Mouse (Mus musculus) thymus, postnatal 36 days (tissue): ENCODE results near the gene Gm3259.
"Not testable (repeated sequence)": the region's sequence is repeated elsewhere in the genome, so short reads cannot be mapped to it uniquely, and the experiment has no call there.

ENCODE experiments used
- DNase-seq, 2 experiments: peaks; one replicate each; pipeline ENCODE4 v3.0.0; 2022; ENCODE audit warnings: mixed read lengths in 2 of 2

The Gm3259 gene

DNA sequence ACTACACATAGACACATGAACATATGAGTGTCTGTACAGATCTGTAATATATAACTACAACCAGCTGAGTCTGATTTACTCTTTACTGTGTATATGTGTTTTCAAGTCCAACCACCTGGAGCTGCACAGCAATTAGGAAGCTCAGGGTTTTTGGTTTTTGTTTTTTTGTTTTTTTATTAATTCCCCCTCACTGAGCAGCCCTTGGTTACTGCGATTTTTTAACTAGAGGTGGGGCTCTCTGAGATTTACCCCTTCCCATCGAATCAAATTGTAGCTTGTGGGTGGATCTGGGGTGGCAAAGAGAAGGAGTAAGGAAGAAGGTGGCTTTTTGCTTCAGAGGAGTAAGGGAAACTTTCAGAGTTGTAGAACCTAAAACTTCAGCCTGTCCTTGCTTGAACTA, at the start of gene Gm3259:
TSS of gene Gm3259 (plus strand) at position 301 of the 400 bp plus-strand sequence.
- DNase-seq: not testable (repeated sequence)

GRCm38 (mm10) chr5:95272668-95273067, 33.0 kb upstream of the Gm3259 start, which contains the start of gene Gm10424:
Gm10424 (minus strand) TSS chr5:95272768.
- DNase-seq: not testable (repeated sequence)
